Mouse (Mus musculus) thymus, adult 2 months (tissue): ENCODE measurements around the gene Cxcl2. TPM values are rescaled to one million over a fixed set of nuclear protein-coding genes. Genes with fewer than 3 reads are reported as not detected.

Source experiments
- DNase-seq: peaks from one replicate; pipeline ENCODE4 v3.0.0; 2021
- H3K27ac ChIP-seq: fragments of 200-500 bp; 2 replicates; pipeline ENCODE4 v1.5.1; 2012; ENCODE audit warnings: low read length, control low read depth; ENCODE audit not compliant: control insufficient read depth, insufficient read depth
- H3K27me3 ChIP-seq: fragments of 200-500 bp; 2 replicates; pipeline ENCODE4 v1.6.1; 2012; ENCODE audit warnings: mild to moderate bottlenecking, low read length, moderate library complexity, mixed read lengths; ENCODE audit not compliant: control insufficient read depth, insufficient read depth
- H3K36me3 ChIP-seq: fragments of 200-500 bp; 2 replicates; pipeline ENCODE4 v1.6.1; 2012; ENCODE audit warnings: mild to moderate bottlenecking, low read length, moderate library complexity; ENCODE audit not compliant: control insufficient read depth, insufficient read depth
- H3K4me1 ChIP-seq: fragments of 200-500 bp; replicated peaks from 2 replicates; pipeline ENCODE4 v1.6.1; 2012; ENCODE audit warnings: low read length; ENCODE audit not compliant: control insufficient read depth, insufficient read depth
- H3K4me3 ChIP-seq: fragments of 200-500 bp; 2 replicates; pipeline ENCODE4 v1.5.1; 2012; ENCODE audit warnings: mild to moderate bottlenecking, low read length, control low read depth, moderate library complexity; ENCODE audit not compliant: control insufficient read depth, insufficient read depth
- CTCF ChIP-seq: fragments of 200-500 bp; IDR thresholded peaks from 2 replicates; pipeline ENCODE4 v1.5.1; 2012; ENCODE audit warnings: mild to moderate bottlenecking, control low read depth, low read length, moderate library complexity, borderline replicate concordance; ENCODE audit not compliant: control insufficient read depth, poor library complexity, insufficient read depth; ENCODE audit errors: extremely low read depth
- POLR2A ChIP-seq: fragments of 200-500 bp; IDR thresholded peaks from 2 replicates; pipeline ENCODE4 v1.6.1; 2012; ENCODE audit warnings: mild to moderate bottlenecking, low read length, control low read depth, moderate library complexity; ENCODE audit not compliant: control insufficient read depth, poor library complexity, insufficient read depth; ENCODE audit errors: extremely low read depth
- WGBS: fragments of 180-500 bp; shearing (Covaris S2); methylation state at CpG from one replicate; pipeline ENCODE4 v1.1.7; 2018; 5-methylcytosine and 5-hydroxymethylcytosine counted together
- polyA plus RNA-seq: library from polyadenylated mRNA; depleted of rRNA; stranded (reverse); fragments of >200 nt; gene quantifications from 2 replicates; pipeline ENCODE4 v1.2.3, GENCODE M21; 2012

Gene Cxcl2
- polyA plus RNA-seq, 1 experiment, result 23.5 TPM

- TF ChIP-seq POLR2A (no peak), CTCF (no peak)
- no peaks in the 10 kb centered on the region for H3K36me3 ChIP-seq
- H3K4me3 ChIP-seq, result no peak overlapping the region
- DNase-seq, result no peak
- no peak overlapping the region for H3K27ac ChIP-seq
- H3K4me1 ChIP-seq, result no peaks in the 10 kb centered on the region
- WGBS, result 90% methylated on average over 7 of the region's 7 CpGs
- no peaks in the 10 kb centered on the region for H3K27me3 ChIP-seq
Observed at GRCm38 (mm10) chr5:90872377-90872776, 31.3 kb upstream of the Cxcl2 start.

- no peak overlapping the region for H3K27ac ChIP-seq
- H3K36me3 ChIP-seq, result no peaks in the 10 kb centered on the region
- no peak for DNase-seq
- no peak overlapping the region for H3K4me3 ChIP-seq
- 94% methylated on average over 4 of the region's 4 CpGs for WGBS
- H3K4me1 ChIP-seq, result no peaks in the 10 kb centered on the region
- TF ChIP-seq CTCF, result no peak
- TF ChIP-seq POLR2A, result no peak
- no peaks in the 10 kb centered on the region for H3K27me3 ChIP-seq
Observed at GRCm38 (mm10) chr5:90876045-90876444, 27.6 kb upstream of the Cxcl2 start.

- no peak overlapping the region for H3K4me3 ChIP-seq
- H3K36me3 ChIP-seq, result no peaks in the 10 kb centered on the region
- WGBS, result 53% methylated on average over 8 of the region's 8 CpGs
- no peaks in the 10 kb centered on the region for H3K4me1 ChIP-seq
- DNase-seq, result no peak
- no peak for TF ChIP-seq POLR2A
- TF ChIP-seq CTCF, result no peak
- H3K27ac ChIP-seq, result no peak overlapping the region
- H3K27me3 ChIP-seq, result no peaks in the 10 kb centered on the region
Observed at GRCm38 (mm10) chr5:90876471-90877172, 27.0 kb upstream of the Cxcl2 start.

- Histone ChIP-seq H3K27ac (no peak overlapping the region), H3K36me3 (no peaks in the 10 kb centered on the region), H3K4me3 (no peak overlapping the region), H3K4me1 (no peaks in the 10 kb centered on the region), H3K27me3 (no peaks in the 10 kb centered on the region)
- TF ChIP-seq CTCF, result no peak
- no peak for TF ChIP-seq POLR2A
- no peak for DNase-seq
Observed at GRCm38 (mm10) chr5:90877173-90877512, 26.5 kb upstream of the Cxcl2 start.

GRCm38 (mm10) chr5:90879307-90880014 lies 24.2 kb upstream of the Cxcl2 start:
- Histone ChIP-seq H3K27ac (no peak overlapping the region), H3K4me3 (no peak overlapping the region), H3K36me3 (no peaks in the 10 kb centered on the region), H3K4me1 (no peaks in the 10 kb centered on the region), H3K27me3 (no peaks in the 10 kb centered on the region)
- DNase-seq, result no peak
- no peak for TF ChIP-seq POLR2A
- no peak for TF ChIP-seq CTCF
- WGBS, result 76% methylated on average over 3 of the region's 3 CpGs

- Histone ChIP-seq H3K27me3 (no peaks in the 10 kb centered on the region), H3K36me3 (no peaks in the 10 kb centered on the region), H3K4me3 (no peak overlapping the region), H3K4me1 (no peaks in the 10 kb centered on the region), H3K27ac (no peak overlapping the region)
- TF ChIP-seq POLR2A (no peak), CTCF (no peak)
- 96% methylated on average over 7 of the region's 7 CpGs for WGBS
- DNase-seq, result no peak
Observed at GRCm38 (mm10) chr5:90880335-90880850, 23.3 kb upstream of the Cxcl2 start.
